Mouse (Mus musculus): ENCODE results near the gene Chn1. TPM values are rescaled to one million over a fixed set of nuclear protein-coding genes. Genes with fewer than 3 reads are reported as not detected.

The Chn1 gene
- polyA plus RNA-seq, 1 experiment = 32.3 TPM

DNA sequence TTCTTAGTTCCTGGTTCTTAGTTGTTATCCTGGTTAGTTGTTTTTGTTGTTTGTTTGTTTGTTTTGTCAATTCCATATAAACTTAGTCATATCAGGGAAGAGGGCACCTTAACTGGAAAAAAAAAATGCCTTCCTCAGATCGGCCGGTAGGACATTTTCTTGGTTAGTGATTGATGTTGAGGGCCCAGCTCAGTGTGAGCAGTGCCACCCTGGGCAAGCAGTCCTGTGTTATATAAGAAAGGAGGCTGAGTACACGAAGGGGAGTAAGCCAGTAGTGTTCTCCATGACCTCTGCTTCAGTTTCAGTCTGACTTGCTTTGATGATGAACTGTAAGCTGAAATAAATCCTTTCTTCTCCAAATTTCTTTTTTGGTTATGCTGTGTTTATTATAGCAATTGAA, 138.8 kb downstream of the Chn1 start:
- no peak for DNase-seq (ENCODE audit: low spot score)

DNA sequence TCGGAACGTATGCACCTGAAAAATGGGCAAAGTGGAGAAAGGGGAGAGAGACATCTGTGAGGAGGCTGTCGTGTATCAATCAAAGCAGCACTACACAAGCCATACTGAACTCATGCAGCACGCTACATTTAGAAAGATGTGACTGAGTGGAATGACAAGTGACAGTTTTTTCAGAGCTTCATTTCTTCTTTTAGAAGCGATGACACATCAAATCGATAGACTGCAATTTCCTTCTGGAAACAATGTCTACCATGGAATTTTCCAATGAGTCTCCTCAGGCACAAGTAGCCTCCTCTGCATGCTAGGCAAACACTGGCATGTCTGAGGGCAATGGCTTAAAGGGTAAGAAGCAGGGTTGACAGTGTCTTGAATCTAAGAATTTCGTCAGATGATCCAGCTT, 143.3 kb downstream of the Chn1 start:
- no peak for DNase-seq (ENCODE audit: low spot score)

DNA sequence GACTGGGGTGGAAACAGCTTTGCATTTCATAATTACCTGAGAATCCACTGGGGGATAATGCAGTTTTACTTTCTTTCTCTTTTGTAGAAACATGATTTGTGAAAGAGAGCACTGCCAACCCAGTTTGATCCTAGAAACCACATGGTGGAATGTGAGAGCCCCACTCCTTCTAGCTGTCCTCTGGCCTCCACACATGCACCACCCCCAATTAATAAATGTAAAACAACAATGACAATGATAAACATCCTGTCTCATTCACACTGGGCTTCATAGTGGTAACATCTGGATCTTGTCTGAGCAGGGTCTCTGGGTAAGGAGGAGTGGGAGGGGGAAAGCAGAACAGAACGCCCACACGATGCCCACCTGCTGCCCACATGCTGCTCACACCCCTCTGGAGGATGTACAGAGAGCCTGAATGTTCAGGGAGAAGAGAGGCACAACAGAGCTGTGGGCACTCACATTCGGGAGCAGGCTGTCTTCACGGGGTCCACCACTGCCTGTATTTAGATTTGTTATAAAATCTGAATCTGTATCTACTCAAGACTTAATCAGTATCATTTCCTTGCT, 156.6 kb downstream of the Chn1 start:
- DNase-seq (ENCODE audit: low spot score) = no peak

DNA sequence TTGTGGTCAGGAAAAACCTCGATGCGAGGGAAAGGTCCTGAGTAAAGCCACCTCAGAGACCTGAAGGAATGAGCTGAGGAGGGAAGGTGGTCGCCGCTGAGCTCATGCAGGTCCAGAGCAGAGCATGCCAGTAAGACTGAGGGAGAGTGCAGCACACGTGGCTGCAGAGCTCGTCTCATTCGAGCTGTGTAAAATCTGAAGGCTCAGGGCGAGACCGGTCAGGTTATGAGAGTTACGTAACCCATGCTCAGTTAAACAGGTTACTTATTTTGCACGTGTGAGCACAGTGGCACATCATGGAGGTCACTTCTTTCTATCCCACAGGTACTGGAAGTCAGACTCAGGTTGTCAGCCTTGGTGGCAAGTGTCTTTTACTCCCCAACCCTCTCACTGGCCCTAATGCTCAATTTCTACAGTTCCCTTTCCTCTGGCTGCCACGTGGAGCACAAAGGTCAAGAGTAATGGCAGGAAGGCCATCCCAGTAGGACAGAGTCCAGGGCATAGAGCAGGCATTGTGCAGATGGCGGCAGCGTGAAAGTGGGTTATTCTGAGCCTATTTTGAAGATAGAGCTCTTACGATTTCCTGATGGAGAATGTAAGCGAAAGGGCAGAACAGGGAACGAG, 158.6 kb downstream of the Chn1 start:
- no peak for DNase-seq (ENCODE audit: low spot score)

DNA sequence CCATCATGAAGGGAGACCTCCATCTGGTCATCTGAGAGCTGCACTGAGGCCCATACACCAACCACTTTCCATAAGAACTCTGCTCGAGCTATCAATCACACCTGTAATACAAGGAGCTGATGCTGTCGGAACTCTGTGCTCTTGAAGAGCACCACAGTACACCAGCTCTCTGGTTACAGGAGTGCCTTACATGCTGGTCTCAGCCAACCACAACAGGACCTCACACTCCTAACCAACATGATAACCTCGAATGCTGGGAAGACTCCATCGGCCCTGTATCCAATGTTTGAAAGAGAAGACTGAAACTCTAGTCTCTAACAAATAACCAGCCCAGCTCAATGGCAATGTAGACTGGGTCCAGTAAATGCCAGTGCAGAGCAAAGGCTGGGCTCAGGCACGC, 159.7 kb downstream of the Chn1 start:
- no peak for DNase-seq (ENCODE audit: low spot score)

DNA sequence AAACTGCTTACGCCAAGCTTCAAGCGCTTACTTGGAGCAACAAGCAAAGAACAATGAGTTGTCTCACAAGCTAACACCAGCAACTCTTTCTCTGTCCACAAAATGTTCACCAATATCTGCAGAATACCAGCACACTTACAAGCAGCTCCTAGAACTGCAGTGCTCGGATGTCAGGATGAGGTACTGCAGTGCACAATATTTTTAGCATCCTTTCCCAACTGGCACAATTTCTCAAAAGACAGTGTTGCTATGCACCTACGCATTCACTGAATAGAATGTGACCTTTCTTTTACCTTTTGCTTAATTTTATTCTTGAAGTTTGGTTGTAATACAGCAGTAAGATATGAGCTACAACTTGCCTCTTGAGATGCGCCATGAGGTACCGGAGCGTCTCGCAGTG, 160.8 kb downstream of the Chn1 start:
- DNase-seq (ENCODE audit: low spot score) = no peak

DNA sequence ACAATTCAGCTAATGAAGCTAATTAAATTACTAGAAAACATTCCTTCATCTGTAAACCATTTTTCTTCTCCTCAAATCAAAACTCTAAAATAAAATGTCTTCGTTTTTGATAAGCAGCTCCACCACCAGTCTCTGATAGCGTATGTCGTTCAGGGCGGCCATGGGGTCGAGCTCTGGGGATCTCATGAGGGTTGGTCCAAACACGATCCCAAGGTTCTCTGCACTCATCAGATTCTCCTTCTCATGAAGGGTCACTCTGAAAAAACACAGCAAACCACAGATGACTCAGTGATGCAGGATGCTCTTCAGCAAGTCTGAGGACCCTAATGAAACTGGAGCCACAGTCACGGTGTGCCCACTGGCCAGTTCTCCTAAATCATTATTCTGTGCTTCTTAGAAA, 162.2 kb downstream of the Chn1 start:
- DNase-seq (ENCODE audit: low spot score) = no peak

DNA sequence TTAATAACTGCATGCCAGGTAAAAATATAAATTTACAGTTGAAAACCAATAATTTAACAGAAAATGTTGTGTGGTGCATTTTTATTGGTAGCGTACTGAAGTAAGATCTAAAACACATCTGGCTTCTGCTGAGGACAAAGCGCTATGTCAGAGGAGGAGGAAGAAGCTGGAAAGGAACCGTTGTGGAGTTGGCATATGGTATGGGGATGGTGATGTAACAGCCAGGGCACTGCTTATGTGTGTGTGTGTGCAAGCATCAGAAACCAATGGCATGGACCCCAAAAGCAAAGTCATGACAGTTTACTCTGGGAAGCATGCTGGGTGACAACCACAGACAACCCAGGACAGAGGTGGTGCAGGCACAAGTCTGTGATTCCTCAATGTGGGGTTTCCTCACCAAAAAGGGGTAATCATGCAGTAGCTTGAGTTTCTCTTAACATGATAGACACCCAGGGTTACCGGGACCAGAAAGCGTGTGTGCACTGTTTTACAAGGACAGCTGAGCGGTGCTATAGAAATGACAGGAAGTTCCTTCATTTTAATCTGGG, 162.7 kb downstream of the Chn1 start:
- DNase-seq (ENCODE audit: low spot score) = no peak

DNA sequence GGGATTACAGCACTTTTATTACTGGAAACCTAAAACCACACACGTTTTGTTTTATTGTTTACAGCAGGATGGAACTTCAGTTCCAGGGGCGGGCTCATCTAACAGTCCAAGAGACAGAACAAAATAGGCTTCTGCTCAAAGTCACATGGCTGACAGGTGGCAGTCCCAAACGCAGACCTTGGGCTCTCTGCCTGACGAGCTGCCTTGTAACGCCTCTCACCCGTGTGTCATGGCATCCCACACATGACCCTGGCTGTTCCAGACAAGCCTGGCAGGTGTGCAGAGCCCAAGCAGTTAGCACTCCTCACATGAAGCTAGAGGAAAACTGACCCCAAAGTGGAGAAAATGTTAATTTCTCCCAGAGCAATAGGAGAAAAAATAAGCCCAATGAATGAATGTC, 163.3 kb downstream of the Chn1 start:
- no peak for DNase-seq (ENCODE audit: low spot score)

DNA sequence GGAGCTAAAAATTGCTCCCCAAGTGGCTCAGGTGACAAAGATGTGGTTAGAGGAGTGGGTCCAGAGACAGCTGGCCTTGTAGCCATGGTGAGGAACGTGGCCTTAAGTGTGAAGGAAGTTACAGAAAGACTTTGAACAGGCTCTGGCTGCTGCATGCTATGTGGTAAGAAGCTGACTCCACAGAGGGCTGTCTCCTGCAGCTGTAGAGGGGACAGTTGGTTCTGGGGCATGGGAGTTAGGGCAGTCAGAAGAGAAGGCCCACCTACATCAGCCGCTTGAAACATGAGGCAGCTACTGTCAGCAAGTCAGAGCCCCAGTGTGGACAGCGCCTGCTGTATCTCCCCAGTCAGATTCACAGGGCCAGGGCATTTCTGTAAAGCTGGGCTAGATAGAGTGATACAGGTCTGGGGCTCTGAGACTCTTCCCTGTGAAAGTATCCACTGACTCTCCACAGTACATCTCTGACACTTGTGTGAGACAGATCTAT, 165.4 kb downstream of the Chn1 start:
- no peak for DNase-seq (ENCODE audit: low spot score)

DNA sequence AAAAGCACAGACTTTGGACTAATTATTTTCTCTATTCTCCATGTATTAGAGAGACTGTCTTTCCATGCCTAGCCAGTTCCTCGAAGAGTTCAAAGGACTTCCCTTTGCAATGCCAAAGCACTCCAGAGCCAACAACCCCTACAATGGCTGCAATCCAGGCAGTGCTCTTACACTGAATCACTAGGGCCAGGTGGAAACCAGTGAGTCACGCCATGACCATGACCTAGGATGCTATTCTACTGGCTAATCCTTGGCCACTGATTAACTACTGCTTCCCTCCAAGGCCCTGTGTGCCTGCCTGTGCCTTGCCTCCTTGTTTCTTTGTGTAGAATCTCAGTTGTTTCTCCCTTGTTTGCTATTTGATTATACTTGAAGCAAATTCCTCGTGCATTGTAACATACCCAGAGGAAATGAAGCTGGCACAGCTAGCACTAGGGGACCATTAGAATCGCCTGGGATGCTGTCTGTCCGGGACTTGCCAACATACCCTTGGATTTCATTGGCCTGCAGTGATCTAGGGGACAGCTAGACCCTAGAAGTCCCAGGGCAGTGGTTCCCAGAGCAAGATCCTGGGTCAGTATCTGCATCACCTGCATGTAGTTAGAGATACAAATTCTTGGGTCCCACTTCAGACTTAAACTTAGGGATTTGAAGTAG, 166.0 kb downstream of the Chn1 start:
- no peak for DNase-seq (ENCODE audit: low spot score)

DNA sequence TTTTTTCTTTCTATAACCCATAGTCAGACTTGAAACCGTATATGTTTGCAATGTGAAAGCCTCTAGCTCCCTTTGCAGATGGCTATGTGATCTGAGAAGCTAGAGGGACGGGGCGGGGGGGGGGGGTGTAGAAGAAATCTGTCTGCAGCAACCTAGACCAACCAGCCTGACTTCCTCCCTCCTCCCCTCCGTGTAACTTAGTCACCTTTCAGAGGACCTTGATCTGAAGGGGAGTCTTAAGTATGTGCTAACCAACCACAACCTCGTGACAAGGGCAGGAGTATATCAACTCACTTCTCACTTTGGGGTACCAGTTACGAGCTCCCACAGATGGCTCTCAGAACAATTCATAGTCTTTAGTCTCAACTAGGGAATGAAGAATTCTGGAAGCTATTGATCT, 166.8 kb downstream of the Chn1 start:
- no peak for DNase-seq (ENCODE audit: low spot score)

DNA sequence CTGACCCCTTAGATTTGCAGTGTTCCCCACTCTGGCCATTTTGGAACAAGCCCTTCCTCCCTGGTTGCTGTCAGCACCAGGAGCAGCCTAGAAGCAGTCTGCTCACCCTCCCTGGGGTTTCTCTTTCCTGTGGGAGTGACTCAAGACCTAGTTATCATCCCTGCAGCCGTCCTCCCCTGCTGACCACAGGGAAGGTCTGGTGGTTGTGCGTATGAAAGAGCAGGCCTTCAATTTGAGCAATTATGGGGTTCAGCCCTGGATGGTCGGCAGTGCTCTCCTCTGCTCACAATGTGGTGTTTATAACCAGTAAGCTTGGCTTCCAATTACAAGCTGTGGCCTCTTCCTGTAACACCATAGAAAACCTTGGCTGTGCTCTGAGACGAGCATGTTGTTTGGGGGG, 167.5 kb downstream of the Chn1 start:
- no peak for DNase-seq (ENCODE audit: low spot score)

DNA sequence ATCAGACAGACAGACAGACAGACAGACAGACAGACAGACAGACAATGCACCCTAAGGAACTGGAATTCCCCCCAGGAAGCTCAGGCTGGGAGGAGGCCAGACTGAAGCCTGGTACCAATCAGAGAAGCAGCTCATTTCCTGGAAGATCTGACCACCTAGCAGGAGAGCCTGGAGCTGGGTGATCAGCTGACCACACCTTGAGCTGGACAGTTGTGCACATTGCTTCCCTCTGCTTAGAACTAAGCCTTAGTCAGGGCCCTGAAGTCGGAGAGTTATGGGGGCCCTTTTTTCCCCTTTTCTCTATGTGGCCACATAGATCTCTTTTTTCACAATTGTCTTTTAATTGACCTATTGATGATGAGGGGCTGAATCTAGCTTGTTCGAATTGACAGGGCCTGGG, 168.0 kb downstream of the Chn1 start:
- DNase-seq (ENCODE audit: low spot score) = no peak

DNA sequence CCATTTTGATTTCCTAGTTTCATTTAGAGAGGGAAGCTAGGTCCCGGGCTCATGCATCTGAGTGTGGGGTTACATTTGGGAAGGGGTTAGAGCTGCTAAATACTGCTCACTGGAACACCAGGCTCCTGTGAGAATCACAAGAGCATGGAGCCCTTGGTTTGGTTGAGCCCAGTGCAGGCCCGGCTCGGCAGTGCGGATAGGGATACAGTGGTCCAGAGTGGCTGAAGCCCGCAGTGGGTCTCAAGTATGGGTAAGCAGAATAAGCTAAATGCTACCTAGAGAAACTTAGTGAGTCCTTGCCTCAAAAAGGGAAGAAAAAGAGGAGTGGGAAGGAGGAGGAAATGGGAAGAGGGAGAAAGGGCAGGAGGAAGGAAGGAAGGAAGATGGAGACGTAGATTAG, 168.5 kb downstream of the Chn1 start:
- no peak for DNase-seq (ENCODE audit: low spot score)

DNA sequence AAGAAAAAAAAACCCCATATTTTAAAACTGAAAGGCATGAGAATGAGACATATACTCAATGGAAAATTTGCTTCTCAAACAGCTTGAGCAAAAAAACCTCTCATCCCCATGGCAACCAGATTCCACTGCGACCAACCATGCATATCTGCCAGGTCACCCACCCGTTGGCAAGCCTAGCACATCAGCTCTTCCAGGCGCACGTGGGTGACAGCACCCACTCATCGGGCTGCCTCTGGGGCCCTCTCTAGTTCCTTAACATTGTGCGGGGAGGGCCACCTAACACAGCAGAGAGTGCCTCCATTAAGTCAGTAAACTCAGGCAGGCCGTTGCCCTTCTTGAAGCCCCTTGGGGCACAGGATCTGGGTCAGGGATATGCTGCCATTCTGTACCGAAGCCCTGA, 170.1 kb downstream of the Chn1 start:
- DNase-seq (ENCODE audit: low spot score) = no peak

DNA sequence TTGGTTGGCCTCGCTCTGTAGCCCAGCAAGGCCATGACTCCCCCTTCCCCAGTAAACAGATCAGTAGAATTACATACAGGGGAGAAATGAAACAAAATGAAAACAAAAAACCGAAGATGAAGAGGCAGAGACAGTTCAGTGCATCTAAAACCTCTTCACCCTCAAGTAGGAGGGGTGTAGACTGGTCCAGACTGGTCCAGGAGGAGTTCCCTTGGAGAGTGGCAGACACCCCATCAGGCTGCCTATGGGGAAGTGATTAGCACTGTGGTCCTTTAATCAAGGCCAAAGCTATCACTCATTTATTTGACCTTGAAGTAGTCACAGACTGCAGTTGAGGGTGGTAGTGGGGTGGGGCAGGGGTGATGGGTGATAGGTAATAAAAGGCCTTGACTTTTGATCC, 170.6 kb downstream of the Chn1 start:
- DNase-seq (ENCODE audit: low spot score) = no peak

DNA sequence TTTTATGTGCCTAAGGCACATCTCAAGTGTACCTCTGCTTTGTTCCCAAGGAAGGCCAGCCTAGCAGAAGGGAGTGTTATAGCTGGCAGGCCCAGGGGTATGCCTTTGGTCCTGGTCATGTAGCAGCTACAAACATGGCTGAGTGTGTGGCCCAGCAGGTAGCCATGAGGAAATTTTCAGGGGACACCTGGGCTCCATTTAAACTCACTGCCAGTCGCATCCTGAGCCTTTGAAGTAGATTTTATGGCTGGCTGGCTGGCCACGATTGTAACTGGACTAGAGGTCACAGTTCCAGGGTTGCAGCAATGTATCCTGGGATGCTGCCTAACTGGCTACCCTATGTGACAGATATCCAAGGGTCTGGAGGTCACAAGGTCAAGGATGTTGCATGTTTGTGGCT, 174.5 kb downstream of the Chn1 start:
- no peak for DNase-seq (ENCODE audit: low spot score)

DNA sequence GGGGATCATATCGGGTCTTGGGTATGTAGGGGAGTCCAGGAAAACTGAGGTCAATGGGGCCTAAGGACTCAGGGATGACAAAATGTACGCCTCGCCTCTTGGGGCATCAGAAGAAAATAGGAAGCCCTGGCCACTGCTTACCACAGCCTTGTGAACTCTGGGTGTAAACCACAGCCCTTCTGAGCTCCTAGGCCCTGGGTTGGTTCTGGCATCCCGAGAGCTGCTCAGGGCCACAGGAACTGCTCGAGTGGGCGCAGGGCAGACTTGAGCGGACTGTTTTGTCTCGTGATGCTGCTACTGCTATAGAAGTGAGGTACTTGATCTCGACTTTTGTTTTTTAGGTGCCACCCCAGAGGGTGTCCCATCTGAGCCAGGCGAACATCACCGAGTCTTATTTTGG, 177.4 kb downstream of the Chn1 start:
- DNase-seq (ENCODE audit: low spot score) = no peak

DNA sequence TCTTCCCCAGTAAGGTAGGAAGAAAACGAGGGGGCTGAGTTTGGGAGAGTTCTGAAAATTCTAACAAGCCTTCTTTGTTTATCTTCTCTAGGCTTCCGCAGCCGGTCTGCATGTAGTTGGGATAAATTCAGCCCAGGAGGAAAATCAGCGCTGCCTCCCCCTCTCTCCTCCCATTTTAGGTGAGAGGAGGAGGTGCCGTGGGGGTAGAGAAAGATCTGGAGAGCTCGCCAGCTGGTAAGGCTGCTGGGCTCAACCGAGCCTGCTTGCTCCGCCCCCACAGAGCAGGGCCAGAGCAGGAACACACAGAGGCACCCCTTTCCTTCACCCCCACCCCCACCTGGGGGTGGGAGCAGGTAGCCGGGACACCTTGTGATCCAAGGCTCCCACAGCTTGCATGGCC, 178.4 kb downstream of the Chn1 start:
- no peak for DNase-seq (ENCODE audit: low spot score)

DNA sequence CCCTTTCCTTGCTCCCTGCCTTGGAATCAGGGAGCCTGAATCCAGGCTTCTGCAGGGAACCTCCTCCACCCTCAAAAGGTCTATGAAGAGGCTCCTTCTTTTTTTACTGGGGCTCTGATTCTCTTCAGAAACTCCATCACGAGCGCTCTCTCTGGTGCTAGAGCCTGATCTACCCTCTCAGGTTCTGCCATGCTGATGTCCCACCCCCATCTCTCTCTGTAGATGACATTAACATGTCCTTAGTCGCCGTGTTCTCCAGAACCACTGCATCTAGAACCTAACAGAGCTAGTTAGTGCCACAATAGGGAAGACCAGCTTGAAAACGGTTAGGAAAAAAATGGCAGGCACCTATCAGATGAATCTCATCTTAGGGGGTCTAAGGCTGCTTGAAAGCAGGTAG, 178.8 kb downstream of the Chn1 start:
- DNase-seq (ENCODE audit: low spot score) = no peak

DNA sequence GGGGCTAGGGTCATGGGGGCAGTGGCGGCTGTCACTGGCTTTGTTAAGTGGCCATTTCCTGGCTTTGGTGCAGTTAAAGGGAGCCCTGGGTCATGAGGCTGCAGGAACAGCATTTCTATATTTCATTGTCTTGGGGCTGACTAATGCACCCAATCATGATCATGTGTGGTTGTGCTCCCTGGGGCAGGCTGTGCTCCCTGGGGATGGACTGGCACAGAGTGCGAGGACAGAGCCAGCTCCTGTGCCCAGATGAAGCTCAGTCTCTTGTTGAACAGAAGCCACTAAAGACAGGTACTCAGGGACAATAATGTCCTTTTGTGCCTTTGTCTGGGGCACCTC, 182.1 kb downstream of the Chn1 start:
- no peak for DNase-seq (ENCODE audit: low spot score)

Measured in urinary bladder, adult 2 months (tissue).